Mouse (Mus musculus) mouse trophoblast stem cell (cell line): Measurements from ENCODE around the gene Phf7.

Experiments
- in situ Hi-C, 2 experiments: fragments of 300-500 bp; cut with MseI, MboI; formaldehyde crosslinking; loops; 2 replicates in 1 of 2; 3 replicates in 1 of 2; pipeline ENCODE4 v1.15.1; 2025

Phf7 gene

GRCm38 (mm10) chr14:31199599-31199998, 51.5 kb downstream of the Phf7 start:
- in situ Hi-C loops: no loop called here

- in situ Hi-C loops: no loop called here
Observed at GRCm38 (mm10) chr14:31197547-31198516, 53.3 kb downstream of the Phf7 start.

DNA sequence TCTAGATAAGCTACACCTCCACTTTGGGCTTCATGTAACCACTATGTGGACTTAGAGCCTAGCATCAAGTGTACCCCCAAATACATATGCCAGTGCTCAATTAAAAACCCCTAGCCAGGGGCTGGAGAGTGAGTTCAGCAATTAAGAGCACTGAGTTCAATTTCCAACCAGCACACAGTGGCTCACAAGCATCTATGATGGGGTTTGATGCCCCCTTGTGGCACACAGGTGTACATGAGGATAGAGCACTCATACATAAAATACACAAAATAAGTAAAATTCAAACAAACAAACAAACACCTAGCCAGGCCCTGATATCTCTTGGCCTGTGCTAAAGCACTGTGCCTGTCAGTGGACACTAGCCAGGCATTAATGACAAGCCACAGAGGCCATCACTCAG, 55.1 kb downstream of the Phf7 start:
- in situ Hi-C loops: no loop called here

- in situ Hi-C loops: no loop called here
Observed at GRCm38 (mm10) chr14:31195521-31195920, 55.6 kb downstream of the Phf7 start.

GRCm38 (mm10) chr14:31194891-31195513, 56.1 kb downstream of the Phf7 start:
- in situ Hi-C loops: no loop called here

DNA sequence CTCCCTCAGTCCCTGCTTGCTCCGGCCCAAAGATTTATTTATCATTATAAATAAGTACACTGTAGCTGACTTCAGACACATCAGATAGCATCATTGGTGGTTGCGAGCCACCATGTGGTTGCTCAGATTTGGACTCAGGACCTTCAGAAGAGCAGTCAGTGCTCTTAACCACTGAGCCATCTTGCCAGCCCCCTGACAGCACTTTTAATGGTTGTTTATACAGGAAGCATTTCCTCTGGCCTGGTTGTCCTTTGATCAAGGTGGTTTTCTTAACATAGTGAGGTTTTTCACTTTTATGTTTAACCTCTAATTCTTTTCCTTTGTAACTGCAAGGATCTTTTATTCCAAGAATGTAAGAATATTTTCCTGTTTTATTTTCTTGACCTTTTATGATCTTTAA, 56.7 kb downstream of the Phf7 start:
- in situ Hi-C loops: no loop called here

- in situ Hi-C loops: no loop called here
Observed at GRCm38 (mm10) chr14:31193791-31194190, 57.3 kb downstream of the Phf7 start.

- in situ Hi-C loops: no loop called here
Observed at GRCm38 (mm10) chr14:31191936-31192335, 59.2 kb downstream of the Phf7 start.

- in situ Hi-C loops: no loop called here
Observed at GRCm38 (mm10) chr14:31189348-31189747, 61.8 kb downstream of the Phf7 start.

DNA sequence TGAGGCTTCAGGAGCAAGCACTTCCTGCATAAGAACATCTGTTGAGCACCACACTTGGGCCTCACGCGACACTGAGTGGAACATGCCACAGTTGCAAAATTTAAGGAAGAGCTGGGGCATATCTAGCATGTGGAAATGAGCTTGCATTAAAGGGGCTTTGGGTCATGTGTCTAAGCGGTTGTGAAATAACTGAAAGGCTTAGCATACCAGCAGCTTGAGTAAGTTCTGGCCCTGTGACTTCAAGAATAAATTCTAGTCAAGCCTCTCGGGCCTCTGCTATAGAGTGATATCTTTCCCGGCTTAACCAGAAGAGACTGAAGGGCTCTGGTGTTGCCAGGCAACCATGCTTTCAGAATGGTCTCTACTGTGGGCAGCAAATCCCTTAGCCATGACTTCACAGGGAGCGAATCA, 62.3 kb downstream of the Phf7 start:
- in situ Hi-C loops: no loop called here
